9 mouse cellular contexts compared by ENCODE assay signal in the genomic region with DNA sequence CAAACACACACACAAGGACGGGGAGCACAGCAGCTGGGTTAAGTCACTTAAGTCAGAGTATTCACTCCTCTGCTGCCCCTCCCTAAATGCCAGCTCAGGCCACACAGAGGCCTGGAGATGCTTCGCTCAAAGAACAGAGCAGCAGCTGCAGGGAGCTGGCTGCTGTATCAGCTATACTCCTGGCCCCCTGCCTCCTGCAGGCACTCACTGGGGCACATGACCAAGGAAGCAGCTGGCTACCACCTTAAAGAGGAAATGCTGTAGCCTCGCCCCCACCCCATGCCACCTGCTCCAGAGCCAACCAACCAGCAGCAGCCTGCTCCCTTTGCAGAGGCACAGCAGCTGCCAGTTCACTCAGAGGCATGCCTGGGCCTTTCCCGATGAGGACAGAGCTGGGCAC. TPM values are rescaled to one million over a fixed set of nuclear protein-coding genes. Genes with fewer than 3 reads are reported as not detected.
A peak's percentile ranks its signal among the peaks of the same experiment; 100 is the strongest.
DNase-seq lines count a peak whose midpoint lies in the region; ATAC-seq and TF ChIP-seq lines count a peak whose summit lies in the region.
"Had no signal": no experiment of that assay in that cellular context is flagged by ENCODE, and none has a peak within 500 bp of the region (broad histone marks: within the 10 kb centered on the region; RNA-seq: fewer than 3 reads in every experiment).

No protein-coding gene starts in this region.

- peak; percentile 87 for ATAC-seq in kidney, embryonic 14.5 days (ENCODE audit: low FRiP score, low TSS enrichment)
- ATAC-seq: Patski had no signal

- H3K4me1 ChIP-seq in kidney, embryonic 14.5 days (ENCODE audit: control insufficient read depth, insufficient read depth, low read length): no peaks in the 10 kb centered on the region

- no peak for TF ChIP-seq CTCF in gastrocnemius, adult 2 months (IDR thresholded peaks at IDR 0.05)

- intact Hi-C loops in gastrocnemius, adult 2 months (cut with DNase I): no loop called here

- no peaks in the 10 kb centered on the region for H3K27me3 ChIP-seq in kidney, embryonic 14.5 days (ENCODE audit: control insufficient read depth, insufficient read depth, low read length)

- H3K4me3 ChIP-seq in kidney, embryonic 14.5 days (ENCODE audit: low read length): no peak overlapping the region
- no peak overlapping the region for H3K4me3 ChIP-seq in gastrocnemius, adult 2 months

- H3K27ac ChIP-seq in kidney, embryonic 14.5 days (ENCODE audit: low read depth, low read length): no peak overlapping the region
- peak overlapping the region; percentile 65 for H3K27ac ChIP-seq in gastrocnemius, adult 2 months

- H3K9ac ChIP-seq in kidney, embryonic 14.5 days (ENCODE audit: low read depth, low read length): no peak overlapping the region

- no peak overlapping the region for H3K4me2 ChIP-seq in kidney, embryonic 14.5 days (replicated peaks; ENCODE audit: low read depth, low read length)

- H3K36me3 ChIP-seq in kidney, embryonic 14.5 days (ENCODE audit: control insufficient read depth, insufficient read depth, low read length): no peaks in the 10 kb centered on the region

- DNase-seq in kidney, postnatal 14 days: no peak
- DNase-seq in cerebellum, postnatal 10 days: peak; percentile 89 to 94
- DNase-seq in gastrocnemius, adult 2 months: peak; percentile 77
- DNase-seq in layer of hippocampus, adult 9-11 months: peak; percentile 80
- DNase-seq in lung, postnatal 36 days: peak; percentile 21
- peak; percentile 66 to 69 for DNase-seq in right cerebral cortex, adult 2 months (ENCODE audit: low spot score in 2 of 2)
- DNase-seq in urinary bladder, adult 2 months (ENCODE audit: low spot score): no peak

- WGBS in kidney, embryonic 14.5 days: 31% methylated on average over 4 of the region's 4 CpGs

- H3K9me3 ChIP-seq in kidney, embryonic 14.5 days (ENCODE audit: control insufficient read depth, low read length): no peaks in the 10 kb centered on the region

RNA-seq across cellular contexts. Expression of a gene that starts 28.0 kb away (rescaled TPM):
- polyA plus RNA-seq in kidney, embryonic 14.5 days (2014; fragmentation: Nextera tagmentation; extraction: Ambion mirVana): 0.55 and 0.90 TPM in 2 replicates
- 10 to 100 TPM in 1 of 2 experiments, 1 to 10 TPM in 1; 9.5 to 25.4 TPM for total RNA-seq in gastrocnemius, adult 2 months (2021)
- polyA plus RNA-seq in urinary bladder, adult 2 months (2012; rRNA removed): not detected in 2 replicates
- polyA plus RNA-seq: Patski had no signal

Comparison
In these comparisons a context has a peak if more than half of its experiments do, and no peak if none do; other contexts are left out.
1. DNase-seq: peak in cerebellum, postnatal 10 days (2 of 2), gastrocnemius, adult 2 months (single experiment), layer of hippocampus, adult 9-11 months (single experiment), lung, postnatal 36 days (single experiment) and right cerebral cortex, adult 2 months (2 of 2); none in kidney, postnatal 14 days (single experiment) and urinary bladder, adult 2 months (single experiment).